Mouse (Mus musculus) ES-Bruce4 (cell line): ENCODE results near the gene Rab4b. TPM values are rescaled to one million over a fixed set of nuclear protein-coding genes. Genes with fewer than 3 reads are reported as not detected.

ENCODE experiments used
- H3K27ac ChIP-seq: 2 replicates; pipeline ENCODE4 v1.5.1; 2012; ENCODE audit warnings: low read length, inconsistent platforms; ENCODE audit not compliant: insufficient read depth
- H3K27me3 ChIP-seq: 2 replicates; pipeline ENCODE4 v1.6.1; 2012; ENCODE audit warnings: mild to moderate bottlenecking, low read length, inconsistent platforms; ENCODE audit not compliant: control insufficient read depth, poor library complexity, insufficient read depth, severe bottlenecking
- H3K36me3 ChIP-seq: 2 replicates; pipeline ENCODE4 v1.6.1; 2012; ENCODE audit warnings: inconsistent platforms, mild to moderate bottlenecking, low read length, moderate library complexity; ENCODE audit not compliant: control insufficient read depth, poor library complexity, insufficient read depth, severe bottlenecking
- H3K4me1 ChIP-seq: one replicate; pipeline ENCODE4 v1.8.1; 2011; ENCODE audit warnings: low read length; ENCODE audit not compliant: control insufficient read depth, insufficient read depth
- H3K4me3 ChIP-seq: 2 replicates; pipeline ENCODE4 v1.5.1; 2011; ENCODE audit warnings: low read depth, mild to moderate bottlenecking, low read length
- H3K9ac ChIP-seq: 2 replicates; pipeline ENCODE4 v1.6.1; 2012; ENCODE audit warnings: low read depth, mild to moderate bottlenecking, inconsistent platforms; ENCODE audit not compliant: poor library complexity, severe bottlenecking
- H3K9me3 ChIP-seq: replicated peaks from 2 replicates; pipeline ENCODE4 v1.6.1; 2012; ENCODE audit warnings: mild to moderate bottlenecking, low read length, inconsistent platforms; ENCODE audit not compliant: control insufficient read depth, poor library complexity, insufficient read depth, severe bottlenecking
- CTCF ChIP-seq: IDR thresholded peaks from one replicate; pipeline ENCODE4 v1.8.1; 2011; ENCODE audit warnings: low read depth, low read length
- EP300 ChIP-seq: IDR thresholded peaks from 2 replicates; pipeline ENCODE4 v1.6.1; 2011; ENCODE audit warnings: low read depth, low read length; ENCODE audit not compliant: insufficient read depth
- POLR2A ChIP-seq: IDR thresholded peaks from one replicate; pipeline ENCODE4 v1.8.1; 2011; ENCODE audit warnings: low read length; ENCODE audit not compliant: insufficient read depth
- polyA plus RNA-seq: library from polyadenylated mRNA; stranded (reverse); fragments of >200 nt; gene quantifications from 2 replicates; pipeline ENCODE4 v1.2.4, GENCODE M21; 2011; ENCODE audit warnings: low read depth; ENCODE audit not compliant: missing spikeins, insufficient read depth, insufficient read length

Gene Rab4b
- polyA plus RNA-seq, 1 experiment: 35.8 TPM

DNA sequence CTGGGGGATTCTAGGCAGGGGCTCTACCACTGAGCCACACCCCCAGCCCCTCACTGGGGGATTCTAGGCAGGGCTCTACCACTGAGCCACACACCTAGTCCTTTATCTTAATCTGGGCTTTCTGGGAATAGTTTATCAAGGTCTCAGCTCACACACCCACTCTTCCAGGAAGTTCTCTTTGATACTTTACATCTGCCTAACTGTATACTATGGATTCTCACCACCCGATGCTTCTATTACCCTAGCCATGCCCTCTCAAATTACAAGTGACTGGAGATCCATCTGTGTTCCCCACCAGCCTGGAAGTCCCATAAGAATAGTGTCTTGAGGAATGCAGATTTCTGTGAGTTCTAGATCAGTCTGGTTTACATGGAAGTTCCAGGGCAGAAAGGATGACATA lies 43.8 kb upstream of the Rab4b start:
- H3K27ac ChIP-seq: no peak overlapping the region
- H3K4me1 ChIP-seq: peaks cover 9% of the 10 kb centered on the region
- H3K4me3 ChIP-seq: no peak overlapping the region
- no peaks in the 10 kb centered on the region for H3K36me3 ChIP-seq
- no peaks in the 10 kb centered on the region for H3K27me3 ChIP-seq
- H3K9me3 ChIP-seq: no peaks in the 10 kb centered on the region
- TF ChIP-seq CTCF (no peak), EP300 (no peak), POLR2A (no peak)
- no peak overlapping the region for H3K9ac ChIP-seq

DNA sequence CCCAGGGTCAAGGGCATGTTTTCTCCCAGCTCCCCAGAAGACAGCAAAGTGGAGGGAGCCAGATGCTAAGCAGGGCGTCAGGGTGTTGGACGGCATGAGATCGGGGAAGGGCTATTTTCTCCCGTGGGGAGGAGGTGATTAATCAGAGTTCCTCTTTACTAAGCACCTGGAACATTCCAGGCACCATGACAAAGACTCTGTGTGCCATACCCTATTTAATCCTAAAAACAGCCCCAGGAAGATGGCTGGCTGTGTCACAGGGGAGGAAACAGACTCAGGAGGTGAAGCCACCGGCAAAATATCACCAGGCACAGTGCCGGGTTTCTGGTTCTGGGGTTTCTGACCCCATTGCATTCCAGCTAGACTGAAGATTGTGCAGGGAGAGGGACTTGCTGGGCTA lies 43.2 kb upstream of the Rab4b start:
- Histone ChIP-seq H3K36me3 (no peaks in the 10 kb centered on the region), H3K9ac (no peak overlapping the region), H3K27me3 (no peaks in the 10 kb centered on the region), H3K4me3 (no peak overlapping the region), H3K9me3 (no peaks in the 10 kb centered on the region), H3K27ac (no peak overlapping the region), H3K4me1 (peaks cover 9% of the 10 kb centered on the region)
- TF ChIP-seq POLR2A: no peak
- TF ChIP-seq EP300: no peak
- TF ChIP-seq CTCF: no peak

DNA sequence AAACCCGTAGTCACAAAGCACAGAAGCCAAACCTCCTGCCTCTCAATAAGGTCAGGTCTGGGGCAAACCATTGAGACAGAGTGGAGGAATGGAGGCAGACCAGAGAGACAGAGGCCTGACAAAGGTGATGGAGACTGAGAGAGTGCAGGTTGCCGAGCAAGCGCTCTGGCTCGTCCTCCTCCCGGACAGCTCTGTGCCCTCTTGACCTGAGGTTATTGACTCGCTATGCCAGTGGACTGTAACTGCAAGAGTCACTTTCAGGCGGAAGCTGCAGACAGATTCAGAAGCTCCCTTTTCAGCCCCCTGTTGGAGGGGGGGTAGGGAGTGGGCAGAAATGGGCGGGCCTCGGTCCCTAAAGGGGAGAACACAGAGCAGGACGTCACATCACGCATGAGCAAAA lies 41.2 kb upstream of the Rab4b start:
- Histone ChIP-seq H3K9me3 (no peaks in the 10 kb centered on the region), H3K27me3 (no peaks in the 10 kb centered on the region), H3K36me3 (0 out of 2 replicates have a peak, but pooled peaks cover 2% of the 10 kb centered on the region), H3K27ac (no peak overlapping the region), H3K4me3 (no peak overlapping the region), H3K9ac (no peak overlapping the region), H3K4me1 (peaks cover 6% of the 10 kb centered on the region)
- TF ChIP-seq POLR2A (no peak), CTCF (no peak), EP300 (no peak)

- no peak overlapping the region for H3K9ac ChIP-seq
- no peaks in the 10 kb centered on the region for H3K27me3 ChIP-seq
- H3K4me3 ChIP-seq: no peak overlapping the region
- 0 out of 2 replicates have a peak, but pooled peaks cover 2% of the 10 kb centered on the region for H3K36me3 ChIP-seq
- TF ChIP-seq CTCF (no peak), EP300 (no peak), POLR2A (no peak)
- H3K27ac ChIP-seq: no peak overlapping the region
- no peaks in the 10 kb centered on the region for H3K9me3 ChIP-seq
- peaks cover 5% of the 10 kb centered on the region for H3K4me1 ChIP-seq
Measured at GRCm38 (mm10) chr7:27218586-27218985, 39.9 kb upstream of the Rab4b start.

DNA sequence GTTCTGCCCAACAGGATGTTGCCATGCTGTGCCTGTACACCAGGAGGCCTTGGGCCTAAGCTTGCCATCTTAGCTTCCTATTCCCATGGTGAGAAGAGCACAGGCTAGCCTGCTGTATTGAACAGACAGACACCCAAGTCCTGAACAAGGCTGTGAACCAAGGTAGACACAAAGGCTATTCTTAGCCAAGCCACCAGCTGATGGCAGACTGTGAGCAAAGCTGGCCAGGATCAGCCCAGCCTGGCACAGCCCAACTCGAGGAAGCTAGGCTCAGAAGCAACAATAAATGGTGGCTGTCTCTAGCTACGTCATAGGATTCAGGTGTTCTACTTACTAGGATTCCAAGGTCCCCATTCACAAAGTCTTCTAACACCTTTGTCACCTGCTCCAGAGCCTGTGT lies 33.9 kb upstream of the Rab4b start:
- peaks cover 6% of the 10 kb centered on the region; the same call in 1 of the 2 replicates for H3K36me3 ChIP-seq
- H3K4me1 ChIP-seq: no peaks in the 10 kb centered on the region
- no peaks in the 10 kb centered on the region for H3K27me3 ChIP-seq
- H3K27ac ChIP-seq: no peak overlapping the region
- no peaks in the 10 kb centered on the region for H3K9me3 ChIP-seq
- H3K4me3 ChIP-seq: no peak overlapping the region
- TF ChIP-seq POLR2A: no peak
- TF ChIP-seq EP300: no peak
- no peak for TF ChIP-seq CTCF
- H3K9ac ChIP-seq: no peak overlapping the region

DNA sequence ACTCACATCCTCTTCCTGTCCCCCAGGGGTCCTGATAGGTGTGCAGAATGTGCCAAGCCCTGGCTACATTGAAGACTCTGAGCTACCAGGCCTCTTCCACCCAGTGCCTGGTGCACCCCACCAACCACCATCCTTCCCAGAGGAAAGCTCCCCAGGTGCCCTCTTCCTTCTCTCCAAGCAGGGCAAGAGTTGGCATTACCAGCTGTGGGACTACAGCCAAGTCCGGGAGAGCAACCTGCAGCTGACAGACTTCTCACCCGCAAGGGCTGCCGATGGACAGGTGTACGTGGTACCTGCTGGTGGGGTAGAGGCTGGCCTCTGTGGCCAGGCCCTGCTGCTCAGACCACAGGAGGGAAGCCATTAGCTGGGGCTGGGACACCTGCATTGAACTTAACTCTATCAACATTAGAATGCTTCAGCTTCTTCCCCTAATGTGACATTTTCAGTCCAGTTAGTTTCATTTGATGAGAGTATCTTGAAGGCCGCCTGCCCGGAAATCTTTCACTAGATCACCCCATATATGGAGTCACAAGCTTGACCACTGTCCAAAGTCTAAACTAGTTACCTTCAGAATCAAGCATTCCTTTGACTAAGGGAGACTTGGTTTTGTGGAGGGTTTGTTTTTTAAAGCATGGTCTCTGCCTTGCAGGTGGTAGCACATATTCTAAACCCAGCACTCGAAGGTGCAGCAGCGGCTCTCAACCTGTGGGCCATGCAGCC lies 25.2 kb upstream of the Rab4b start:
- Histone ChIP-seq H3K27ac (no peak overlapping the region), H3K9me3 (no peaks in the 10 kb centered on the region), H3K36me3 (no peaks in the 10 kb centered on the region)

More for the DNA sequence above, 25.2 kb upstream of the Rab4b start:
- H3K4me3 ChIP-seq: no peak overlapping the region
- H3K9ac ChIP-seq: no peak overlapping the region
- TF ChIP-seq CTCF: no peak
- no peak for TF ChIP-seq POLR2A
- TF ChIP-seq EP300: no peak
- no peaks in the 10 kb centered on the region for H3K27me3 ChIP-seq
- H3K4me1 ChIP-seq: no peaks in the 10 kb centered on the region
